Mouse (Mus musculus): ENCODE measurements around the gene Ust.
A peak's percentile ranks its signal among the peaks of the same experiment; 100 is the strongest.
"Not testable (repeated sequence)": the region's sequence is repeated elsewhere in the genome, so short reads cannot be mapped to it uniquely, and the experiment has no call there.

Ust gene

DNA sequence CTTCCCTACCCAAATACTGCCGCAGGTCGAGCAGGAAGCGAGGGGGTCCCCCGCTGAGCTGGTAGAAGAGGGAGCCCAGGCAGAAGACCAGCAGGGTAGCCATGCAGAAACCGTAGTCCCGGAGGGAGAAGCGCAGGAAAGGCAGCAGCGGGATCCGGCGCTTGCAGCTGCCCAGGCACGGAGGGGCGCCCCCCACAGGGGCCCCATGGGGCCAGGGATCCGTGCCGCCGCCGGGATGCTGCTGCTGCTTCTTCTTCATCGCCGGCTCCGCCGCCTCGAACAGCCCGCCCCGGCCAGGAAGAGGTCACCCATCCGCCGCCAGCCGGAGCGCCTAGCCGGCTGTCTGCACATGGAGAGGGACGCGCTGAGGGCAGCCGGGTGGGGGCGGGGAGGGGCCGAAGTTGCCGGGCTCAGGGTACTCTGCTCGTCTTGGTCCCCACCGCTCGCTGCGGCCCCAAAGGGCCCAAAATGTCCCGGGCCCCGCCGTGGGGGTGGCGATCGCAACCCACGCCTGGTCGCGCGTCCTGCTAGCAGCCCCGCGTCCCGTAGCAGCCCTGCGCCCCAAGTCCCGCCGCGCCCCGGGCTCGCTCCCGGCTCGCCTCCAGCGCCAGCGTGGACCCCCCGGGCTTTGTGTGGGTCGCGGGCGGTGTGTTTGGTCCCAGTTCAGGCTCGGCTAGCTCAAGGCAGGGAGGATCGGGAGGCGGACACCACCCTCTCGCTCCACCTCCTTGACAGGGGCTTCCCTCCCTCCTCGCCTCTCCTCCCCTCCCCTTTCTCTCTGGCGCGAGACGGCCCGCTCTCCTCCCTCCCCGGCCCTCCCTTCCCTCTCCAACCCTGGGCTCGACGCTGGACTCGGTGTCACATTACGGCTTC, at the start of gene Ust:
Gene Ust (minus strand): TSS at position 685 of the 873 bp plus-strand sequence.
- DNase-seq (ENCODE audit: low spot score) = peak; percentile 93

GRCm38 (mm10) chr10:8561366-8561765, 42.7 kb upstream of the Ust start:
- no peak for DNase-seq (ENCODE audit: low spot score)

DNA sequence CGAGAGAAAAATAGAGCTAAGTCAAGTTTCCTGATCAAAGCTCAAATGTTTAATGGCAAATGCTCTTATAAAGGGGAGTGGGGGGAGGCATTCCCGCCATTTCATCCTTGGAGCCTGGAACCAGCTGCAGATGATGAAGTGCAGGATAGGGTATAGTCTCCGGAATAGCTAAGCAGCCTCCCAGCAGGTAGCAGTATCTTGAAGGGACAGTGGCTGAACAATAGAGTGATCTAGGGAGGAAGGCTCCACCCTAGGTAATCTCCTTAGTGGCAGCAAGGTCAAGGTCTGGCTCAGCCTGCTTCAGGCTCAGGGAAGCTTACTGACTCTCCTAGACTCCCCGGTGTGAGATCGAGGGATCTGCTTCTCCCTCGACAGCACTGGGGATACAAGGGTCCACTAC, 40.9 kb upstream of the Ust start:
- not testable (repeated sequence) for DNase-seq (ENCODE audit: low spot score)

GRCm38 (mm10) chr10:8552239-8552638, 33.6 kb upstream of the Ust start:
- not testable (repeated sequence) for DNase-seq (ENCODE audit: low spot score)

GRCm38 (mm10) chr10:8551601-8552000, 33.0 kb upstream of the Ust start:
- DNase-seq (ENCODE audit: low spot score) = not testable (repeated sequence)

- peak; percentile 23 for DNase-seq (ENCODE audit: low spot score)
Measured at GRCm38 (mm10) chr10:8541514-8541913, 22.9 kb upstream of the Ust start.

DNA sequence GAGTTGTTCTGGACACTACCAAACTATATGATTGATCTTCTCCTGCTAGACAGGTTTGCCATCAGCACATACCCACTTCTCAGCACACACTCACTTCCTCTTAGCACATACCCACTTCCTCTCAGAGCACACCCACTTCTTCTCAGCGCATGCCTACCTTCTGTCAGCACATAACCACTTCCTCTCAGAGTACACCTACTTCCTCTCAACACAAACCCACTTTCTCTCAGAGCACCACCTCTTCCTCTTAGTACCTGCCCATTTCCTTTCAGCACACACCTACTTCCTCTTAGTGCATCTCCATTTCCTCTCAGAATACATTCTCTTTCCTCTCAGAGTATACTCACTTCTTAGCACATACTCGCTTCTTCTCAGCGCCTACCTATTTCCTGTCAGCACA, 16.8 kb upstream of the Ust start:
- no peak for DNase-seq (ENCODE audit: low spot score)

GRCm38 (mm10) chr10:8531651-8532050, 13.0 kb upstream of the Ust start:
- no peak for DNase-seq (ENCODE audit: low spot score)

GRCm38 (mm10) chr10:8530505-8531051, 12.0 kb upstream of the Ust start:
- DNase-seq (ENCODE audit: low spot score) = no peak

DNA sequence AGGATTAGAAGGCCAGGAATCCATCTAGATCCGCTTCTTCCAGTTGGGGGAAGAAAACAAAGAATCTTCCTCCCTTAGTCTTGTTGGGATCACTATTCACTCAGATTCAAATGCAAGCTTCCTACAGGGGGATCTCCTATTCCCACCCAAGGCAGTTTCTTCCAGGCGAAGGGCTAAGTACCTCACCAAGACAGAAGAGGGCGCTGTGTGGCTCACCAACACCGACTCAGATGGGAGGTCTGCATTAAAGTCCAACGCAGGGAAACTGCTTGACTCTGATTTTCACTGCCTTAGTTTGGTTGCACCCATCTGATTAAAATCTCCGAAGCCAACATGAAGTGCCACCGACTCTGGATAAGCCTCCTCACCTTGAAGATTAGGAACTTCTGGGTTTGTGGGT, 10.5 kb upstream of the Ust start:
- peak; percentile 64 for DNase-seq (ENCODE audit: low spot score)

DNA sequence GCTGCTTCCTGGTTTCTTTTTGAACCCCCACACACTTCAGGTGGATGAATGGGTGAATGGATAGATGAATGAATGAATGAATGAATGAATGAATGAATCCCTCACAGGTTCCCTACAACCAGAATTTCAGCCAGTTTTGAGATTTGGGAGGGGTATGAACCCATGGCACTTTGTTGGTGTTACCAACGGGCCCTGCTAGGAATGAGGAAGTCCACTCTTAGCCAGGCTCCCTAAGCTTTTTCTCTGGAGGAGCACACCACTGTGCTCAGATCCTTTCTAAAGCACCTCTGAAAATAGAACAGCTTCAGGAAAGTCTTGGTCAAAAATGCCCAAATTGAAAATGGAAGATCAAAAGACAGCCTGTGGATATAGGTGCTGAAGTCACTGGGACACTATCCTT, 6.7 kb upstream of the Ust start:
- no peak for DNase-seq (ENCODE audit: low spot score)

GRCm38 (mm10) chr10:8521536-8521935, 2.9 kb upstream of the Ust start:
- DNase-seq (ENCODE audit: low spot score) = no peak

DNA sequence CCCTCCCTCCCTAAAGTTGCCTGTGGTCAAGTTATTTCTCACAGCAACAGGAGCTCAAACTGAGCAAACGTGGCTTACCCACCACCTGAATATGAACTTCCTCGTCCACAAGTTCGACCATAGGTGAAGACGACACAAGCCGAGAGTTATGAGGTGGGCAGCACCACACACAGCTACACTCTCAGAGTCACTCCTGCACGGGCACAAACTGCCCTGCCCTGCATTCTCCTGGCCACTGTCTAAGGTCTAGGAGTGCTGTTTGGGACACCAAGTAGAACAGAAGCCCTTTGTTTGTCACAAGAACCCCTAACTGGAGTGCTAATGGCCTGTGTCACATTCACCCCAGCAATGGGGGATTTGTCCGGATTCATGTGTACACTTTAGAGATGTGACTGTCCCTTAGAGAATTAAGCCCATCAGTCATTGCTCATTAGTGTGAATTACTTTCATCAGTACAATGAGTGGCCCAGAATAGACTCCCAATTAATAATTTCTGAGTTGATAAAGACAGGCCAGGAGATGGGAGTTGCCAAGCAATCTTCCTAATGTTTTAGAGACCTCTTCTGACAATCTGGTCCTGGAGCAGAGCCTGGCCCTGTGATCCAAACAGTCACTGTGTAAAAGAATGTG, 2.3 kb upstream of the Ust start:
- DNase-seq (ENCODE audit: low spot score) = no peak

DNA sequence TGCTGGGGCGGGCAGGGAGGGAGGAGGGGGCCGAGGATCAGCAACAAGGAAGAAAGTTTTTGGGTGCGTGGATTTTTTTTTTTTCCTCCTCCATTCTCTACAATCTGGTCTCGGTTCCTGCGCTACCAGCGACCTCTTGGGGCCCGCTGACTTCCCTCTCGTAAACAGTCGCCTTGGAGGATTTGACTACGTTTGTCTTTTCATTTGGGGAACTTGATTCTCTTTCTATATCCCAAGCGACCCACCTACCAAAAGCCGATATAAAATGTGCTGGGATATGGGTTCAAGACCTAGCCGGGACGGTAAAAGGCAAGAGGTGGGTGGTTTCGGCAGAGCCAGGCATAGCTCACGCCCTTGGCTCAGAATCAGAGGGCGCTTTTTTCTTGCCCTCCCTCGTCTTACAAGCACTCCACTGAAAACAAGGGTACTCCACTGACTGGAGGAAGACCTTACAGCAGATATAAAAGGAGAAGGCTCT, 428 bp upstream of the Ust start:
- no peak for DNase-seq (ENCODE audit: low spot score)

DNA sequence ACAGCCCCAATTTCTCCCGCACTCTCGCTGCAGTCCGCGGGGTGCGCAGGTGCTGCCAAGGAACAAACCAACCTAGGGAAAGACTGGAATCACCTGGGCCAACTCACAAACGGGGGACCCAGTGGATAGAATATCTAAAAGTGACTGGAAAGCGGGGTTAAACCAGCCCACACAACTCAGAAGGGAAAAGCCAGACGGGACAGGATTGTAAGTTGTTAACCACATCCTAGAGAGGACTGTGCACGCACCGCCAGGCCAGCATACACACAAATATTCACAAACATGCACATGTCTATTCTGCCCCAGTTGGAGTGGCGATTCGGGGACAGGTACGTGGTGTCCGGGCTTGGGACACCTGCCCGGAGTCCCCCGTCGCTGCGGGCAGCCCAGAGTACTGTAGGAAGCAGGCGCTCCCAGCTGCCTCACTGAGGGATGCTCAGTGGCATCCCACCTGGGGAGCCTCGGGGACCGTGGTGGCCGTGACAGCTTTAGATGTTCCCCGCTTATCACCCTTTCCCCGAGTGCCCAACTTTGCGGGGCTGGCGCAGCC, 959 bp downstream of the Ust start:
- DNase-seq (ENCODE audit: low spot score) = peak; percentile 23

- DNase-seq (ENCODE audit: low spot score) = peak; percentile 21
Measured at GRCm38 (mm10) chr10:8516916-8517524, 1.6 kb downstream of the Ust start.

GRCm38 (mm10) chr10:8513690-8514089, 4.9 kb downstream of the Ust start:
- DNase-seq (ENCODE audit: low spot score) = no peak

- DNase-seq (ENCODE audit: low spot score) = no peak
Measured at GRCm38 (mm10) chr10:8512222-8512621, 6.4 kb downstream of the Ust start.

DNA sequence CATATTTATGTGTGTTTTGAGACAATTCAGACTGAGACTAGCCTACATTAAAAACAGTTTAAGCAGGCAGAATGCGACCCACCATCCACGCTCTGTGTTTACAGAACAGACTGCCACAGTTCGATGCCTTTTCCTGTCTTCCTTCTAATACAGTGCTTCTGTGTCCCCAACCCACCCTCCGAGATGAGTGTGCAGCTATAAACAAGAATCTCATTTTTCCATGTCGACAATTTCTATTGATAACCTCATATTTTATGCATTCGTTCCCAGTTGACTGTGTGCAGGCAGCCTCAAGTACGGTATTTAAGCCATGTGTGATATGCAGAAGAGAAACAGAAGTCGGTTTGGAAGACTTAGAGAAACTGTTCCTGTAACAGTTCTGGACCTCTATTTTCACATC, 6.9 kb downstream of the Ust start:
- DNase-seq (ENCODE audit: low spot score) = no peak

DNA sequence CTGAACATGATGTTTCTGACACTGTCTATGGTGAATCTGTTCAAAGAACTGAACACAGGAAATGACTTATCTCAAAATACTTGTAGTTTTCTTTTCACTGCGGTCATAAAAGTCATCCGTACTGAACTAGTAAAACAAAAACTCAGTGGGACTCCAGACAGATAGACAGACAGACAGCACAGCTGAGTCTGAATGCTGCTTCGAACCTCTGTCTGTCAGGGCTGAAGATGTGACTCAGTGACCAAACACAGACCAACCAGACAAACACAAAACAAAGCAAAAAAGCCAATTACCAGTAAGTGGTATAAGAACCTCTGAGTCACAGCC, 12.4 kb downstream of the Ust start:
- no peak for DNase-seq (ENCODE audit: low spot score)

DNA sequence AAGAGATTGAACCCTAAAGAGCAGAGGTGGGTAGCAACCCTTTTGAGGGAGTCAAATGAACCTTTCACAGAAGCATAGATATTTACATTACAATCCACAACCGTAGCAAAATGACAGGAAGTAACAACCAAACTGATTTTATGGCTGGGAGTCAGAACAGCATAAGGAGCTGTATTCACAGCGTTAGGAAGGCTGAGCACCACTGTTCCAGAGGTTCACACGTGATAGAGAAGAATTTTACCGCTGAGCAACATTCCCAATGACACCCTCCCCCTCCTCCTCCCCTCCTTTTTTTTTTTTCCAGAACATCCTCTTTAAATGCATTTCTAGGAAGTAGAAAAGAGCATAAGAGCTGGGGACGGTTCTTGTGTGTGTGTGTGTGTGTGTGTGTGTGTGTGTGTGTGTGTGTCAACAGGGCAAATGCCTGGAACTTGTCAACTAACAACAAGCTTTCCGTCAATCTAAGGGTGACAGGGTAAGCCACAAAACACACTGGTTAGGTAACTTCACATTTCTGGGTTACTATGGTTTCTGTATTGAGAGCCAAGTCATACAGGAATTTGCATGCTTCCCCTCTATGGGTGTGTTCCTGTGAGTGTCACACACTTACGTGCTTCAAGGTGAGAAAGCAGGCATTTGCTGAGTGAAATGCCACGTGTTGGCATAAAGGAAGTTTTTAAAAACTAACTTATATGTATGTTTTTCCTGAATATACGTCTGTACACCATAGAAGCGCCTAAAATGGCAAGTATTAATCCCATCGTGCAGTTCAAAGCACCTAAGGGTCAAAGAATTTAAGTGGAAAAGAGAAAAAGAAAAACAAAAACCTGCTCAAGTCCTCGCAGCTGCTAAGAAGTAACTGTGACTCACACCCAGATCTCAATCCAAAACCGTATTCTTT, 13.0 kb downstream of the Ust start:
- no peak for DNase-seq (ENCODE audit: low spot score)

Measured in embryo, embryonic 10.5 days (tissue).